Mouse (Mus musculus) gastrocnemius, postnatal 10 days (tissue): ENCODE results near the gene Tulp2. TPM values are rescaled to one million over a fixed set of nuclear protein-coding genes. Genes with fewer than 3 reads are reported as not detected.

Experiments used
- DNase-seq: peaks from one replicate; pipeline ENCODE4 v3.0.0; 2021; ENCODE audit warnings: mixed read lengths
- long read RNA-seq, 2 experiments: library from polyadenylated mRNA; stranded (forward); transcript quantifications; one replicate each; pipeline ENCODE4 v2.0.0; 2021
- total RNA-seq, 2 experiments: library from RNA; stranded (reverse); gene quantifications; 2 replicates each; pipeline ENCODE4 v1.2.3; 2021

Gene Tulp2
- not detected for total RNA-seq
- long read RNA-seq, experiment 1, partial matches to known transcripts = 0 of 1 reads
- long read RNA-seq, experiment 1, other reads (novel, unspliced or antisense) = 1 of 1 reads
- long read RNA-seq, experiment 2 = 0 reads

- DNase-seq = peak; percentile 53
These were observed at the start of gene Tulp2 for GRCm38 (mm10) chr7:45481374-45481927. Tulp2 (plus strand) TSS chr7:45481877.

GRCm38 (mm10) chr7:45433835-45434202 is 47.9 kb upstream of the Tulp2 start:
- no peak for DNase-seq

GRCm38 (mm10) chr7:45434203-45435015 is 47.3 kb upstream of the Tulp2 start, which contains the start of gene Gys1:
Gys1 (plus strand) TSS chr7:45434844.
- DNase-seq = peak; percentile 100

GRCm38 (mm10) chr7:45435038-45435437 is 46.6 kb upstream of the Tulp2 start:
- DNase-seq = no peak

- no peak for DNase-seq
These were observed 45.2 kb upstream of the Tulp2 start for GRCm38 (mm10) chr7:45436444-45436843.

- no peak for DNase-seq
These were observed 44.6 kb upstream of the Tulp2 start for GRCm38 (mm10) chr7:45437046-45437445.

- no peak for DNase-seq
These were observed 44.0 kb upstream of the Tulp2 start, which contains the start of gene Ruvbl2 for GRCm38 (mm10) chr7:45437521-45438276. Ruvbl2 (minus strand) TSS chr7:45438096.

GRCm38 (mm10) chr7:45443526-45444420 is 37.9 kb upstream of the Tulp2 start:
- DNase-seq = no peak

- no peak for DNase-seq
These were observed 35.1 kb upstream of the Tulp2 start for GRCm38 (mm10) chr7:45446589-45446988.

GRCm38 (mm10) chr7:45447325-45447990 is 34.2 kb upstream of the Tulp2 start:
- no peak for DNase-seq

- no peak for DNase-seq
These were observed 31.7 kb upstream of the Tulp2 start for GRCm38 (mm10) chr7:45449974-45450373.

GRCm38 (mm10) chr7:45451344-45451982 is 30.2 kb upstream of the Tulp2 start:
- DNase-seq = peak; percentile 89

GRCm38 (mm10) chr7:45454971-45455370 is 26.7 kb upstream of the Tulp2 start:
- no peak for DNase-seq

GRCm38 (mm10) chr7:45455932-45456696 is 25.6 kb upstream of the Tulp2 start:
- DNase-seq = no peak

GRCm38 (mm10) chr7:45456721-45457203 is 24.9 kb upstream of the Tulp2 start:
- no peak for DNase-seq

GRCm38 (mm10) chr7:45457204-45458060 is 24.2 kb upstream of the Tulp2 start:
- no peak for DNase-seq

GRCm38 (mm10) chr7:45458748-45459563 is 22.7 kb upstream of the Tulp2 start:
- DNase-seq = peak; percentile 90
